Mouse (Mus musculus): ENCODE measurements around the gene Cdk5r1. TPM values are rescaled to one million over a fixed set of nuclear protein-coding genes. Genes with fewer than 3 reads are reported as not detected.
A peak's percentile ranks its signal among the peaks of the same experiment; 100 is the strongest.
"Not testable (repeated sequence)": the region's sequence is repeated elsewhere in the genome, so short reads cannot be mapped to it uniquely, and the experiment has no call there.

The Cdk5r1 gene
- polyA plus RNA-seq (2016; fragmentation: Nextera tagmentation; extraction: Ambion mirVana), result 0.62 and 0.75 TPM in 2 replicates

DNA sequence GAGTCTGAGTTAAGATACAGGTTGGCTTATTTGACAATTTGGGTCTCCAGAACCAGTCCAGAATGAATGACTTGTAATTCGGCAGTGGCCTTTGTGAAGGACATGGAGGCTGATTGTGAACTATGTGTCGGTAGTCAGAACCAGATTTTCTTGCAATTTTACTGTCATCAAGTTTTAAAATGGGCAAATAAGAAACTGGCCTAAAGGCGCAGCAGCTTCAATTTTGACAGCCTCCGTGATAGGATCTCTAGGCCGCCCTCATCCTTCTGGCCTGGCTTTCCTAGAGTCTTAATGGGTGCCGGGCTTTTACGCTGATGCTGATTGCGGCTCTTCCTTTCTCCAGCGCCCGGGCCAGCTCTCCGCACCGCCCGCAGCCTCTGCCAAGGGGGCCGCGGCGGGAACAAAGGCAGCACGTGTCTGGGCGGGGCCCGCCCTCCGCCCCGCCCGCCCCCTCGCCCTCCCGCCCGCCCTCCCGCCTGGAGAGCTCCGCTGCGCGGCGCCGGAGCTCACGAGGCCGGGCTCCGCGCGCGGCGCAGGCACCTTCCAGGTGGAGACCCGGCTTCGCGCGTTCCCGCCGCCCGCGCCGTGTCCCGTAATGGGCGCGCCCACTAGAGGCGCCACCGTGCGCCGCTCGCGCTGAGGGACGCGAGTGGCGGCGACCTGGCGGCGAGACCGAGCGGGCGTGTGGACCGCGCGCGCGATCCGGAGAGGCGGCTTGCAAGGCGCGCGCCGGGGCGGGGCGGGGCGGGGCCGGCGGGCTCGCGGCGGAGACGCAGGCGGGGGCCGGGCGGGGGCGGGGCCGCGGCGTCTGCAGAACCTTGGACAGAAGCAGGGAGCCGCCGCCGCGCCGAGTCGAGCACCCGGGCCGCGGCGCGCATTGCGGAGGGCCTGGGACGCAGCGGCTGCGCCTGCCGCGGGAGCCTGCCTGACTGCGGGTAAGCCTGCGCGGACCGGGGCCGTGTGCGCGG is at the start of gene Cdk5r1:
Gene Cdk5r1 (plus strand): TSS at position 802 of the 968 bp plus-strand sequence.
- ATAC-seq, result peak; percentile 88
- peak within 1 kb of the TSS; percentile 64 for H3K27ac ChIP-seq
- H3K4me3 ChIP-seq, result peak within 1 kb of the TSS; percentile 68
- WGBS (ENCODE audit: insufficient replicate concordance), result 1% methylated on average over 84 of the region's 116 CpGs
- peaks cover 43% of the 10 kb centered on the region for H3K36me3 ChIP-seq
- H3K4me2 ChIP-seq, result peak within 1 kb of the TSS; percentile 100
- H3K27me3 ChIP-seq (replicated peaks), result peaks cover 22% of the 10 kb centered on the region
- peaks cover 29% of the 10 kb centered on the region for H3K4me1 ChIP-seq
- H3K9ac ChIP-seq, result peak within 1 kb of the TSS; percentile 72
- H3K9me3 ChIP-seq (replicated peaks), result no peaks in the 10 kb centered on the region

DNA sequence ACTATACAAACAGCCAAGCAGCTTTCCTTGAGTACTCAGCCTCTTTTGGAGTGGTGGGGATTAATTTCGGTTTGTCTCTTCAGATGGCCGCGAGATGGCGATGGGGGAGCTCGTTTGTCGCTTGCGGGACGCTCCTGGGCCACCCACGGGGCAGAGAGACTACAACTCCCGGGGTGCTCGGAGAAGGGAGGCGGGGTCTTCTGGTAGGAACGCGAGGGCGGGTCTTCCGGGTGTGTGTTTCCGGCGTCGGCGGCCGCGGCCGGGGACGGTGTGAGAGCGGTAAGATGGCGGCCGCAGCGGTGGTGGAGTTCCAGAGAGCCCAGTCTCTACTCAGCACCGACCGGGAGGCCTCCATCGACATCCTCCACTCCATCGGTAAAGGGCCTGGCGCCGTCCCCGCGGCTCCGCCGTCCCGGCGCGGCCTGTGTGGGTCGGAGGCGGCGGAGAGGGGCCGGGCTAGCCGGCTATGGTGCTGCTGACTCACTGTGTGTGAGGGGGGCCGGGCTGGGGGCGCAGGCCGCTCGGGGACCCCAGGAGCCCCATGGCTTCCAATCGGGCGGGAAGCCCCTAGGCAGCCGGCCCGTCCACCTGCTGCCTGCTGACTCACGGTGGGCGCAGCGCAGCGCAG is 48.3 kb upstream of the Cdk5r1 start, which contains the start of gene Psmd11:
Gene Psmd11 (plus strand): TSS at position 235 of the 628 bp plus-strand sequence.
- peak within 1 kb of the TSS; percentile 77 for H3K4me2 ChIP-seq
- H3K27ac ChIP-seq, result peak within 1 kb of the TSS; percentile 83
- no peaks in the 10 kb centered on the region for H3K9me3 ChIP-seq (replicated peaks)
- peak within 1 kb of the TSS; percentile 88 for H3K4me3 ChIP-seq
- peak; percentile 98 for ATAC-seq
- H3K27me3 ChIP-seq (replicated peaks), result no peaks in the 10 kb centered on the region
- H3K9ac ChIP-seq, result peak within 1 kb of the TSS; percentile 95
- WGBS (ENCODE audit: insufficient replicate concordance), result under 1% methylated on average over 56 of the region's 58 CpGs
- peaks cover 22% of the 10 kb centered on the region for H3K36me3 ChIP-seq
- H3K4me1 ChIP-seq, result peaks cover 15% of the 10 kb centered on the region

DNA sequence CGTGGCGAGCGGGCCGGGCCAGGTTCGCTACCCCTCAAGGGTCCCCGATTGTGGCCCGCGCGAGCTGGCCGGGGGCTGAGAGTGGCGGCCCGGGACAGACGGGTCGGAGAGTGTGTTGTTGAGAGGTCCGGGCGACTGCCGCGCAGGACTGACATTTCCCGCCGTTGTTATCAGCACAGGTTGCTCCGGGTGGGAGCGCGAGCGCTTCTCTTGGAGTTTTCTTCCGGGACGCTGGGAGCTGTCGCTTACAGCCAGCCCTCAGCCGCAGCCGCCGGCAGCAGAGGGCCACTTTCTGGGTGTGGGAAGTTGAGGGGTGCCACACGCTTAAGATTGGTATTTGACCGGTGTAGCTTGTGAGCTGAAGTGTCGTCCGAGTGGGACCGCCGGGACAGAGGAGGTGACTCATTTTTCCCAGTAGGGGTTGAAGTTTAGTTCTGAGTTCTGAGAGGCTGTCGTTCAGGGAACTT is 47.8 kb upstream of the Cdk5r1 start:
- peak overlapping the region; percentile 88 for H3K4me3 ChIP-seq
- under 1% methylated on average over 37 of the region's 37 CpGs for WGBS (ENCODE audit: insufficient replicate concordance)
- peak overlapping the region; percentile 83 for H3K27ac ChIP-seq
- peak overlapping the region; percentile 95 for H3K9ac ChIP-seq
- peak overlapping the region; percentile 77 for H3K4me2 ChIP-seq
- H3K27me3 ChIP-seq (replicated peaks), result no peaks in the 10 kb centered on the region
- no peaks in the 10 kb centered on the region for H3K9me3 ChIP-seq (replicated peaks)
- peaks cover 15% of the 10 kb centered on the region for H3K4me1 ChIP-seq
- peaks cover 27% of the 10 kb centered on the region for H3K36me3 ChIP-seq
- peak; percentile 65 for ATAC-seq

DNA sequence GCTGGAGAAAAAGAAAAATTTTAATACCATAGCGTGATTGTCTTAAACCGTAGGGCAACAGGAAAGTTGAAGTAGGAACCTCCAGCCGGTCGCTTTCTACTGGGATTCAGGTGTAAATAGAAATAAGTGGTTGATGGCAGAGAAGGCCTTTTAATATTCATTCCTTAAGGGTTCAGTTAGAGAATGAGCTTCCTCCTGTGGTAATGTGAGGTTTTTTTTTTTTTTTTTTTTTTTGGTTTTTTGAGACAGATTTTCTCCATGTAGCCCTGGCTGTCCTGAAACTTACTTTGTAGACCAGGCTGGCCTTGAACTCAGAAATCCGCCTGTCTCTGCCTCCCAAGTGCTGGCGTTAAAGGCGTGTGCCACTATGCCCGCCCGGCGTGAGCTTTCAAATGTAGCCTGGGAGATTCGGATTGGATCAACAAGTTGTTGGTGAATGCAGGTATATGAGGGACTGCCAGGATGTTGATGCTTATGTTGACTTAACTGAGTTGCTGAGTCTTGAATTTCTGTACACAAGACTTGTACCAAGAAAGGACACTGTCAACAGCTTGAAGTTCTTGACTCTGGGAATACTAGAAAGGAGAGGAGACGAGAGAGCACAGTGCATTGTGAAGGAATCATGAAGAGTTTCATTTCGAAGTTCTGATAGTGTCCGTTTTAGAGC is 47.2 kb upstream of the Cdk5r1 start:
- H3K36me3 ChIP-seq, result peaks cover 31% of the 10 kb centered on the region
- H3K27ac ChIP-seq, result peak overlapping the region; percentile 83
- ATAC-seq, result no peak

GRCm38 (mm10) chr11:80430366-80430910 is 46.4 kb upstream of the Cdk5r1 start:
- Histone ChIP-seq H3K9ac (no peak overlapping the region), H3K4me2 (peak overlapping the region; percentile 25), H3K27ac (no peak overlapping the region), H3K4me3 (peak overlapping the region; percentile 18), H3K27me3 (replicated peaks) (no peaks in the 10 kb centered on the region), H3K4me1 (peaks cover 15% of the 10 kb centered on the region), H3K36me3 (peaks cover 37% of the 10 kb centered on the region), H3K9me3 (replicated peaks) (no peaks in the 10 kb centered on the region)
- WGBS (ENCODE audit: insufficient replicate concordance), result 83% methylated on average over 3 of the region's 3 CpGs
- no peak for ATAC-seq

More for the DNA sequence above, 47.2 kb upstream of the Cdk5r1 start:
- 40% methylated on average over 14 of the region's 14 CpGs for WGBS (ENCODE audit: insufficient replicate concordance)
- H3K9ac ChIP-seq, result peak overlapping the region; percentile 95
- H3K27me3 ChIP-seq (replicated peaks), result no peaks in the 10 kb centered on the region
- H3K9me3 ChIP-seq (replicated peaks), result no peaks in the 10 kb centered on the region
- H3K4me2 ChIP-seq, result peak overlapping the region; percentile 77
- H3K4me1 ChIP-seq, result peaks cover 15% of the 10 kb centered on the region
- peak overlapping the region; percentile 88 for H3K4me3 ChIP-seq

DNA sequence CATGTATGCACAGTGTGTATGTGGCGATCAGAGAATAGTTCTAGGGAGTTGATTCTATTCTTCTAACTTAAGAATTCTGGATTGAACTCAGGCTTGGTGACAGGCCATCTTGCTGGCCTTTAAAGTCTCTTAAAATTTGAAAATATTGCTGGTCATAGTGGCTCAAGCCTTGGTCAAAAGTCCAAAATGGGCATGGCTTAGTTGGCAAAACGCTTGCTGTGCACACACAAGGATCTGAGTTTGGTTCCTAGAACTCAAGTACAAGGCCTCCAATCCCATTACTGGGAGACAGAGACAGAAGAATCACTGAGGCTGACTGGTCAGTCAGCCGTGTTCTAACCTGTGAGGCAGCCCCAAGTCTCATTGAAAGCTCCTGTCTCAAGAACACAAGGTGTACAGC is 29.9 kb upstream of the Cdk5r1 start:
- H3K9me3 ChIP-seq (replicated peaks), result no peaks in the 10 kb centered on the region
- no peaks in the 10 kb centered on the region for H3K4me1 ChIP-seq
- H3K4me3 ChIP-seq, result no peak overlapping the region
- no peak overlapping the region for H3K27ac ChIP-seq
- 90% methylated on average over 3 of the region's 3 CpGs for WGBS (ENCODE audit: insufficient replicate concordance)
- H3K9ac ChIP-seq, result no peak overlapping the region
- no peak overlapping the region for H3K4me2 ChIP-seq
- H3K27me3 ChIP-seq (replicated peaks), result no peaks in the 10 kb centered on the region
- H3K36me3 ChIP-seq, result peaks cover 94% of the 10 kb centered on the region
- no peak for ATAC-seq

DNA sequence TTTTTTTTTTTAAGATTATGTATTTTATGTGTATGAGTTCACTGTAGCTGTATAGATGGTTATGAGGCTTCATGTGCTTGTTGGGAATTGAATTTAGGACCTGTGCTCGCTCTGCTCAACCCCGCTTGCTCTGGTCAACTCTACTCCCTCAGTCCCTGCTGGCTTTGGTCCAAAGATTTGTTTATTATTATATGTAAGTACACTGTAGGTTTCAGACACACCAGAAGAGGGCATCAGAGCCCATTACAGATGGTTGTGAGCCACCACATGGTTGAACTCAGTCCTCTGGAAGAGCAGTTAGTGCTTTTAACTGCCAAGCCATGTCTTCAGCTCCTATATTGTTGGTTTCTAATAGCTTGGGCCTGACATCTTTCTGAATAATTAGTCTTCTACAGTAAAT is 27.0 kb upstream of the Cdk5r1 start:
- Histone ChIP-seq H3K36me3 (peaks cover 95% of the 10 kb centered on the region), H3K9ac (no peak overlapping the region), H3K4me3 (no peak overlapping the region), H3K27ac (no peak overlapping the region), H3K9me3 (replicated peaks) (no peaks in the 10 kb centered on the region), H3K4me1 (peaks cover 8% of the 10 kb centered on the region; the same call in 1 of the 2 replicates), H3K4me2 (no peak overlapping the region), H3K27me3 (replicated peaks) (no peaks in the 10 kb centered on the region)
- no peak for ATAC-seq
- WGBS (ENCODE audit: insufficient replicate concordance), result 90% methylated on average over 2 of the region's 2 CpGs

- Histone ChIP-seq H3K9ac (no peak overlapping the region), H3K4me2 (no peak overlapping the region), H3K9me3 (replicated peaks) (no peaks in the 10 kb centered on the region), H3K27me3 (replicated peaks) (no peaks in the 10 kb centered on the region), H3K4me3 (no peak overlapping the region), H3K36me3 (peaks cover 96% of the 10 kb centered on the region), H3K4me1 (peaks cover 8% of the 10 kb centered on the region; the same call in 1 of the 2 replicates), H3K27ac (no peak overlapping the region)
- WGBS (ENCODE audit: insufficient replicate concordance), result 45% methylated on average over 3 of the region's 3 CpGs
- no peak for ATAC-seq
These were observed 24.6 kb upstream of the Cdk5r1 start for GRCm38 (mm10) chr11:80452242-80452641.

DNA sequence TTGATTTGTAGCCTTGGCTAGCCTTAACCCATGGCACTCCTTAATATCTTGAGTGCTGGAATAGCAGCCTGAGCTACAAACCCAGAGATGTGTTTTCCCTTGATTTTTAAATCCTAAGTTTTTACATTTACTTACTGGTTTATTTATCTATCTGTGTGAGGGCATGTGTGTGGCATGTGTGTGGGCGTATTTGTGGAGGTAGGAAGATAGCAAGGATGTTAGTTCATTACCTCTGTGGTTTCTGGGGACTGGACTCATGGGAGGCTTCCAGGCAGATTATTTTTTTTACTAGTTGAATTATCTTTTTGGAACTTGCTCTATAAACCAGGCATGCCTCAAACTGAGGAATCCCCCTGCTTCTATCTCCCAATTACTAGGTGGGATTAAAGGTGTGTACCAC is 23.6 kb upstream of the Cdk5r1 start:
- no peaks in the 10 kb centered on the region for H3K9me3 ChIP-seq (replicated peaks)
- no peak overlapping the region for H3K4me2 ChIP-seq
- H3K27ac ChIP-seq, result no peak overlapping the region
- no peak overlapping the region for H3K9ac ChIP-seq
- peaks cover 8% of the 10 kb centered on the region; the same call in 1 of the 2 replicates for H3K4me1 ChIP-seq
- H3K27me3 ChIP-seq (replicated peaks), result no peaks in the 10 kb centered on the region
- ATAC-seq, result no peak
- WGBS (ENCODE audit: insufficient replicate concordance), result 64% methylated on average over 1 of the region's 1 CpGs
- no peak overlapping the region for H3K4me3 ChIP-seq
- peaks cover 96% of the 10 kb centered on the region for H3K36me3 ChIP-seq

DNA sequence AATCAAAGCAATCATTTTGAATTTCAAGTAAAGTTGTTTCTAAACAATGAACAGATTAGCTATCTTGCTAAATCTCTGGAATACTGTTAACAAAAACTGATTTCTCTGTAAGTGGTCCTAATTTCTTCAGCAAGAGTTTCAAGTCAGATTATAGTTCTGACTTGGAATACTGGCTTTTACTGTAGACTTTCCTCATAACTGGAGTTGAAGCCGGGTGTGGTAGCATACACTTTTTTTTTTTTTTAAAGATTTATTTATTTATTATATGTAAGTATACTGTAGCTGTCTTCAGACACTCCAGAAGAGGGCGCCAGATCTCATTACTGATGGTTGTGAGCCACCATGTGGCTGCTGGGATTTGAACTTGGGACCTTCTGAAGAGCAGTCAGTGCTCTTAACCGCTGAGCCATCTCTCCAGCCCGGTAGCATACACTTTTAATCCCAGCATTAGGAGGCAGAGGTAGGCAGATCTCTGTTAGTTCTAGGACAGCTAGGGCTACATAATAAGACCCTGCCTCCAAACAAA is 13.2 kb upstream of the Cdk5r1 start:
- not testable (repeated sequence) for H3K9me3 ChIP-seq (replicated peaks); H3K4me1 ChIP-seq; H3K9ac ChIP-seq; H3K27ac ChIP-seq; H3K27me3 ChIP-seq (replicated peaks); H3K4me3 ChIP-seq; ATAC-seq; H3K4me2 ChIP-seq
- 76% methylated on average over 4 of the region's 4 CpGs for WGBS (ENCODE audit: insufficient replicate concordance)
- H3K36me3 ChIP-seq, result peaks cover 98% of the 10 kb centered on the region

Measured in liver, embryonic 12.5 days (tissue).